In genomic region chr6:71801714-71802094, GRCm38 (mm10) we compare ENCODE assay signal across 15 mouse cellular contexts. TPM values are rescaled to one million over a fixed set of nuclear protein-coding genes. Genes with fewer than 3 reads are reported as not detected.
DNase-seq lines count a peak whose midpoint lies in the region; ATAC-seq and TF ChIP-seq lines count a peak whose summit lies in the region.
"Had no signal": no experiment of that assay in that cellular context is flagged by ENCODE, and none has a peak within 500 bp of the region (broad histone marks: within the 10 kb centered on the region; RNA-seq: fewer than 3 reads in every experiment).

No protein-coding gene starts in this region.

- ATAC-seq in liver, postnatal 0 days: peak; percentile 46; the same call in 1 of the 2 replicates
- ATAC-seq: Patski had no signal

- peak overlapping the region; percentile 21; the same call in 1 of the 2 replicates for H3K9ac ChIP-seq in liver, postnatal 0 days (replicated peaks)
- H3K9ac ChIP-seq: embryonic facial prominence, embryonic 15.5 days; midbrain, embryonic 12.5 days had no signal

- no peaks in the 10 kb centered on the region for H3K9me3 ChIP-seq in liver, postnatal 0 days (ENCODE audit: low read length)
- H3K9me3 ChIP-seq: embryonic facial prominence, embryonic 15.5 days; midbrain, embryonic 12.5 days had no signal

- H3K4me2 ChIP-seq in liver, postnatal 0 days (ENCODE audit: low read depth, low read length): peak overlapping the region; percentile 38
- H3K4me2 ChIP-seq: embryonic facial prominence, embryonic 15.5 days; midbrain, embryonic 12.5 days had no signal

- no peak for TF ChIP-seq CTCF in cortical plate, adult 2 months (IDR thresholded peaks at IDR 0.05; ENCODE audit: extremely low read depth, insufficient read depth, low read length)
- TF ChIP-seq CTCF in left cerebral cortex, adult 2 months (IDR thresholded peaks at IDR 0.05): no peak
- TF ChIP-seq CTCF in liver, postnatal 0 days (IDR thresholded peaks at IDR 0.05; ENCODE audit: low read depth): no peak

- intact Hi-C loops in left cerebral cortex, adult 2 months (cut with DNase I): loop anchor here (1.0 to 5.0 kb wide), 6 partner anchors 29 to 649 kb away; partner anchors contain the start of genes Rmnd5a and Rnf103

- H3K4me3 ChIP-seq in cortical plate, adult 2 months (ENCODE audit: insufficient read depth, low read length): no peak overlapping the region
- no peak overlapping the region for H3K4me3 ChIP-seq in left cerebral cortex, adult 2 months
- no peak overlapping the region for H3K4me3 ChIP-seq in liver, postnatal 0 days (ENCODE audit: low read depth, low read length)
- H3K4me3 ChIP-seq: embryonic facial prominence, embryonic 15.5 days; midbrain, embryonic 12.5 days had no signal

- 62% methylated on average over 10 of the region's 10 CpGs for WGBS in liver, postnatal 0 days (ENCODE audit: insufficient replicate concordance)

- DNase-seq in layer of hippocampus, adult 11-12 months (ENCODE audit: low spot score): peak; percentile 29
- no peak for DNase-seq in layer of hippocampus, adult 9-10 months (ENCODE audit: low spot score)
- peak; percentile 59 to 66 for DNase-seq in left cerebral cortex, adult 2 months (ENCODE audit: extremely low spot score in 1 of 2, low spot score in 2 of 2)
- DNase-seq in liver, postnatal 0 days: no peak
- no peak for DNase-seq in embryo, embryonic 9.5 days (ENCODE audit: extremely low spot score)
- DNase-seq in lung, postnatal 25 days (ENCODE audit: low spot score): no peak
- DNase-seq in heart, adult 9 months (ENCODE audit: low spot score in 2 of 2): no peak
- DNase-seq: adrenal gland, postnatal 25 days; cerebellum, adult 9-10 months; gastrocnemius, postnatal 36 days had no signal

- no peak for TF ChIP-seq POLR2A in cortical plate, adult 2 months (IDR thresholded peaks at IDR 0.05; ENCODE audit: extremely low read depth, insufficient read depth, low read length)

- no peaks in the 10 kb centered on the region for H3K27me3 ChIP-seq in liver, postnatal 0 days (ENCODE audit: insufficient read depth, low read length)
- H3K27me3 ChIP-seq: embryonic facial prominence, embryonic 15.5 days; midbrain, embryonic 12.5 days; Patski had no signal

- peaks cover 7% of the 10 kb centered on the region; the same call in 1 of the 2 replicates for H3K4me1 ChIP-seq in cortical plate, adult 2 months (ENCODE audit: control insufficient read depth, insufficient read depth, low read length)
- H3K4me1 ChIP-seq in liver, postnatal 0 days (ENCODE audit: insufficient read depth): 0 out of 2 replicates have a peak, but pooled peaks cover 4% of the 10 kb centered on the region
- H3K4me1 ChIP-seq: midbrain, embryonic 12.5 days had no signal

- H3K27ac ChIP-seq in cortical plate, adult 2 months (ENCODE audit: insufficient read depth, low read length): peak overlapping the region; percentile 52; the same call in 1 of the 2 replicates
- peak overlapping the region; percentile 68 for H3K27ac ChIP-seq in left cerebral cortex, adult 2 months
- peak overlapping the region; percentile 44; the same call in 1 of the 2 replicates for H3K27ac ChIP-seq in liver, postnatal 0 days (ENCODE audit: low read depth)
- H3K27ac ChIP-seq: embryonic facial prominence, embryonic 15.5 days; kidney, postnatal 0 days; midbrain, embryonic 12.5 days had no signal

- no peaks in the 10 kb centered on the region for H3K36me3 ChIP-seq in liver, postnatal 0 days (replicated peaks; ENCODE audit: insufficient read depth, low read length)
- H3K36me3 ChIP-seq: embryonic facial prominence, embryonic 15.5 days had no signal

- no peak for TF ChIP-seq EP300 in liver, postnatal 0 days (IDR thresholded peaks at IDR 0.05; ENCODE audit: low read depth)

RNA-seq across cellular contexts. Expression of gene Mrpl35, which starts 25.1 kb away (rescaled TPM):
- polyA plus RNA-seq in cortical plate, adult 2 months (2012; rRNA removed): 17.3 and 17.9 TPM in 2 replicates
- total RNA-seq in left cerebral cortex, adult 2 months (2021): 10 to 100 TPM; 27.8 to 29.6 TPM
- polyA plus RNA-seq in liver, postnatal 0 days (2015; fragmentation: Nextera tagmentation; extraction: Ambion mirVana): 57.3 and 59.4 TPM in 2 replicates

RNA-seq across cellular contexts. Expression of gene Immt, which starts 29.4 kb away (rescaled TPM):
- polyA plus RNA-seq in cortical plate, adult 2 months (2012; rRNA removed): 82.1 and 85.2 TPM in 2 replicates
- total RNA-seq in left cerebral cortex, adult 2 months (2021): 100 to 1,000 TPM; 126 to 150 TPM
- polyA plus RNA-seq in liver, postnatal 0 days (2015; fragmentation: Nextera tagmentation; extraction: Ambion mirVana): 82.5 and 88.1 TPM in 2 replicates

Comparison
In these comparisons a context has a peak if more than half of its experiments do, and no peak if none do; other contexts are left out.
1. DNase-seq: peak in layer of hippocampus, adult 11-12 months (single experiment) and left cerebral cortex, adult 2 months (2 of 2); none in layer of hippocampus, adult 9-10 months (single experiment), liver, postnatal 0 days (single experiment), embryo, embryonic 9.5 days (single experiment), lung, postnatal 25 days (single experiment) and heart, adult 9 months (0 of 2).
2. Peak in every context shown above with its lines, with median percentiles within 50 percentile points of each other: H3K27ac ChIP-seq.